32 mouse cellular contexts compared by ENCODE assay signal in the genomic region with DNA sequence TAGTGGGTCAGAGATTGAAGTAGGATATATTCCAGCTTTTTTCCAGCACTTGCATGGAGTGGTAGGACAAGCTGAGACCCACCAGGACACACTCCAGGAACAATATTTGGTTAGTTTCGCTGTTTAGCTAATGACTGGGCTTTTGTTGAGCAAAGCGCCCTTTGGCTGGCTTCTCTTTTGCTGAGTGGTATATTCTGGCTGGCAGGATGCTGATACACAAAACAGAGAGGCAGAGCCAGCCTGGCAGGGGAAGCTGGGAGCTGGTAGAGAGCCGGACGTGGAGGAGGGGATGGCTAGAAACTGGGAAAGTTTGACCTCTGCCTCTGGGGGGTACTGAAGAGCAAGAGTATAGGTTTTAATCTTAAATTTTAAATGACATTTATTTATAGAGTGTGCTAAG. TPM values are rescaled to one million over a fixed set of nuclear protein-coding genes. Genes with fewer than 3 reads are reported as not detected.
DNase-seq lines count a peak whose midpoint lies in the region; ATAC-seq and TF ChIP-seq lines count a peak whose summit lies in the region.
"Had no signal": no experiment of that assay in that cellular context is flagged by ENCODE, and none has a peak within 500 bp of the region (broad histone marks: within the 10 kb centered on the region; RNA-seq: fewer than 3 reads in every experiment).

No protein-coding gene starts in this region.

- H3K4me3 ChIP-seq in liver, adult 2 months (ENCODE audit: insufficient read depth, low read depth, low read length) = no peak overlapping the region
- no peak overlapping the region for H3K4me3 ChIP-seq in liver, postnatal 0 days (ENCODE audit: low read depth, low read length)
- H3K4me3 ChIP-seq: hindbrain, embryonic 13.5 days; limb, embryonic 12.5 days; midbrain, embryonic 10.5 days; myocyte; neural tube, embryonic 12.5 days had no signal

- intact Hi-C loops in left cerebral cortex, postnatal 14 days (cut with DNase I) = no loop called here

- no peak for ATAC-seq in liver, postnatal 0 days
- ATAC-seq: activated CD4-positive, CD25-positive, alpha-beta regulatory T cell, adult 4 months; CD4-positive, CD25-positive, alpha-beta regulatory T cell, adult 4 months; forebrain, embryonic 16.5 days; midbrain, embryonic 16.5 days had no signal

- WGBS in liver, adult 2 months = 6% methylated on average over 4 of the region's 4 CpGs
- 61% methylated on average over 4 of the region's 4 CpGs for WGBS in liver, postnatal 0 days (ENCODE audit: insufficient replicate concordance)

- no peak for TF ChIP-seq EP300 in liver, postnatal 0 days (IDR thresholded peaks at IDR 0.05; ENCODE audit: low read depth)

- H3K27me3 ChIP-seq in liver, adult 2 months (ENCODE audit: control insufficient read depth, insufficient read depth, low read length) = no peaks in the 10 kb centered on the region
- no peaks in the 10 kb centered on the region for H3K27me3 ChIP-seq in liver, postnatal 0 days (ENCODE audit: insufficient read depth, low read length)
- H3K27me3 ChIP-seq: hindbrain, embryonic 13.5 days; limb, embryonic 12.5 days; neural tube, embryonic 12.5 days had no signal

- no peaks in the 10 kb centered on the region for H3K9me3 ChIP-seq in liver, postnatal 0 days (ENCODE audit: low read length)
- H3K9me3 ChIP-seq: hindbrain, embryonic 13.5 days; limb, embryonic 12.5 days; midbrain, embryonic 10.5 days; neural tube, embryonic 12.5 days had no signal

- no peaks in the 10 kb centered on the region for H3K79me2 ChIP-seq in liver, adult 2 months (ENCODE audit: control insufficient read depth, insufficient read depth, low read length)

- no peak for TF ChIP-seq CTCF in liver, adult 2 months (IDR thresholded peaks at IDR 0.05; ENCODE audit: low read depth, low read length)
- TF ChIP-seq CTCF in liver, postnatal 0 days (IDR thresholded peaks at IDR 0.05; ENCODE audit: low read depth) = no peak
- no peak for TF ChIP-seq CTCF in brain, embryonic 14.5 days (IDR thresholded peaks at IDR 0.05; ENCODE audit: borderline replicate concordance, extremely low read depth, insufficient read depth, insufficient read length)

- H3K27ac ChIP-seq in liver, adult 2 months (replicated peaks; ENCODE audit: insufficient read depth, low read depth, low read length) = no peak overlapping the region
- H3K27ac ChIP-seq in liver, postnatal 0 days (ENCODE audit: low read depth) = no peak overlapping the region
- H3K27ac ChIP-seq: hindbrain, embryonic 13.5 days; limb, embryonic 12.5 days; midbrain, embryonic 10.5 days; neural tube, embryonic 12.5 days had no signal

- no peaks in the 10 kb centered on the region for H3K4me1 ChIP-seq in liver, adult 2 months (ENCODE audit: control insufficient read depth, insufficient read depth, low read length)
- no peaks in the 10 kb centered on the region for H3K4me1 ChIP-seq in liver, postnatal 0 days (ENCODE audit: insufficient read depth)
- H3K4me1 ChIP-seq: hindbrain, embryonic 13.5 days; limb, embryonic 12.5 days; midbrain, embryonic 10.5 days; neural tube, embryonic 12.5 days had no signal

- H3K36me3 ChIP-seq in liver, adult 2 months (ENCODE audit: control insufficient read depth, insufficient read depth, low read length) = no peaks in the 10 kb centered on the region
- no peaks in the 10 kb centered on the region for H3K36me3 ChIP-seq in liver, postnatal 0 days (replicated peaks; ENCODE audit: insufficient read depth, low read length)
- H3K36me3 ChIP-seq: hindbrain, embryonic 13.5 days; limb, embryonic 12.5 days; midbrain, embryonic 10.5 days; neural tube, embryonic 12.5 days had no signal

- peak; percentile 76 for DNase-seq in heart, adult 11 months
- DNase-seq in heart, adult 8-10 months (ENCODE audit: low spot score) = no peak
- DNase-seq in liver, adult 2 months (ENCODE audit: extremely low read depth, low read depth, low spot score) = peak; percentile 59
- no peak for DNase-seq in liver, postnatal 0 days
- DNase-seq in NIH3T3 (ENCODE audit: low read depth) = peak; percentile 52
- DNase-seq in brain, embryonic 14.5 days (ENCODE audit: low read depth) = peak; percentile 52
- DNase-seq in left cerebral cortex, postnatal 14 days (ENCODE audit: low spot score in 2 of 2) = no peak
- DNase-seq: adrenal gland, adult 8-10 months; cerebellum, adult 11 months; cerebellum, adult 9-11 months; embryo, embryonic 11 days; gastrocnemius, postnatal 10 days; heart, postnatal 36 days; kidney, adult 9 months; kidney, postnatal 14 days; layer of hippocampus, adult 9-11 months; lung, postnatal 14 days; right cerebral cortex, adult 18-20 months; right cerebral cortex, postnatal 4 days; thymus, adult 2 months; thymus, postnatal 36 days had no signal

- no peak for TF ChIP-seq POLR2A in liver, adult 2 months (IDR thresholded peaks at IDR 0.05; ENCODE audit: extremely low read depth, insufficient read depth, low read length)
- no peak for TF ChIP-seq POLR2A in brain, embryonic 14.5 days (IDR thresholded peaks at IDR 0.05; ENCODE audit: borderline replicate concordance, extremely low read depth, insufficient read depth, insufficient read length, poor library complexity, severe bottlenecking)

- no peak overlapping the region for H3K9ac ChIP-seq in liver, adult 2 months (ENCODE audit: low read depth, low read length)
- no peak overlapping the region for H3K9ac ChIP-seq in liver, postnatal 0 days (replicated peaks)
- H3K9ac ChIP-seq: hindbrain, embryonic 13.5 days; limb, embryonic 12.5 days; neural tube, embryonic 12.5 days had no signal

- H3K4me2 ChIP-seq in liver, postnatal 0 days (ENCODE audit: low read depth, low read length) = no peak overlapping the region
- H3K4me2 ChIP-seq: heart, embryonic 11.5 days; hindbrain, embryonic 13.5 days; limb, embryonic 12.5 days; liver, embryonic 11.5 days; neural tube, embryonic 12.5 days had no signal

RNA-seq across cellular contexts. Expression of a gene that starts 13.8 kb away (rescaled TPM):
- 1 to 10 TPM; 3.6 to 6.8 (median 4.6) TPM for total RNA-seq in heart, adult 8-10 months (2022)
- total RNA-seq in liver, adult 2 months (2014; rRNA removed) = 40.1 and 67.4 TPM in 2 replicates
- polyA plus RNA-seq in liver, adult 2 months (2012; rRNA removed) = 89.8 and 101 TPM in 2 replicates
- polyA plus RNA-seq in liver, postnatal 0 days (2015; fragmentation: Nextera tagmentation; extraction: Ambion mirVana) = 10.3 and 11.8 TPM in 2 replicates
- polyA plus RNA-seq in brain, embryonic 14.5 days (2012; rRNA removed) = 99.7 and 154 TPM in 2 replicates
- total RNA-seq in left cerebral cortex, postnatal 14 days (2021) = 100 to 1,000 TPM; 168 to 174 TPM

Comparison
In these comparisons a context has a peak if more than half of its experiments do, and no peak if none do; other contexts are left out.
1. DNase-seq: peak in heart, adult 11 months (single experiment), liver, adult 2 months (single experiment), NIH3T3 (single experiment) and brain, embryonic 14.5 days (single experiment); none in heart, adult 8-10 months (single experiment), liver, postnatal 0 days (single experiment) and left cerebral cortex, postnatal 14 days (0 of 2).